Mouse (Mus musculus) adrenal gland (tissue): ENCODE results near the gene Gm43517.

Experiments used
- intact Hi-C: fragments of 180-260 bp; cut with DNase I; formaldehyde crosslinking; loops from one replicate; pipeline ENCODE4 v1.15.1; 2025
- long read RNA-seq, 2 experiments: library from polyadenylated mRNA; unstranded; transcript quantifications; one replicate each; pipeline ENCODE4 v2.0.0; 2020; ENCODE audit warnings: borderline replicate concordance in 1 of 2; ENCODE audit not compliant: insufficient replicate concordance in 1 of 2

Gene Gm43517
- long read RNA-seq, experiment 1 = 0 reads
- long read RNA-seq, experiment 2 = 0 reads

GRCm38 (mm10) chr12:49384876-49385630, at the start of gene Gm43517:
Gm43517 (plus strand) TSS chr12:49385174.
- intact Hi-C loops = no loop called here

DNA sequence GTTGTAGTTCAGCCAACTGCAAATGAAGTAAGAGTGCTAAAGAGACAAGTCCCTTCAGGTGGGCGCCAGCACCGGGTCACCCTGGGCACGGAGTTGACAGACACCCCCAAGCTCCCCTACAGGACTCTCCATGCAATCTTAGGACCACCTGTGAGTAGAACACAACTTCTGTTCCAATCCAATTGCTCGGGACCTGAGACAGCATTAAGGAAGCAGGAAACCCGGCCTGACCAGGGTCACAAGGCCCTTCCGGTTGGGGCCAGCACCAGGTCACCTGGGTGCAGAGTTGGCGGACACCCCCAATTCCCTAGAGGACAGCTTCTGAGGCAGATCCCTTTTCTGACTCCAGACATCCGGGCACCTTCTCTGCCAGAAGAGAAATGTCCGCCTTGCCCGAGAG, 35.3 kb upstream of the Gm43517 start:
- intact Hi-C loops = no loop called here

GRCm38 (mm10) chr12:49368931-49369330, 16.0 kb upstream of the Gm43517 start:
- intact Hi-C loops = no loop called here

DNA sequence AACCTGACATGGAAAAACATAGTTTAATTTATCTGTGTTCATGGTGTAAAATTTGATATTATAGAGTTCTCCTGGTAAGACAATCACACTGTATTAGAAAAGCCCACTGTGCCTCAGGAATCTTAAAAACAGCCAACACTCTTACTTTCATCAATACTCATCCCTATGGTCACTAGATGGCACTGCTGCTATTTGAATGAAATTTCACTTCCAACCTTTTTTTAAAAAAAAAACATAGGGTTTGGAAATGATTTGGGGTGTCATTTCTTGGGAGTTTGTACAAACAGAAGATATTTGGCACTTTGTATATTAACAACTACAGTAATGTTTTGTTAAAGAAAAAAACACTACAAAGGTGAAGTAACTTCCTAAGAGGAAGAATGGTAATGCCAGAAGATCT, 12.8 kb upstream of the Gm43517 start:
- intact Hi-C loops = loop anchor here (5.0 to 10.0 kb wide), 4 partner anchors 580 to 1813 kb away; no protein-coding TSS in a partner anchor

DNA sequence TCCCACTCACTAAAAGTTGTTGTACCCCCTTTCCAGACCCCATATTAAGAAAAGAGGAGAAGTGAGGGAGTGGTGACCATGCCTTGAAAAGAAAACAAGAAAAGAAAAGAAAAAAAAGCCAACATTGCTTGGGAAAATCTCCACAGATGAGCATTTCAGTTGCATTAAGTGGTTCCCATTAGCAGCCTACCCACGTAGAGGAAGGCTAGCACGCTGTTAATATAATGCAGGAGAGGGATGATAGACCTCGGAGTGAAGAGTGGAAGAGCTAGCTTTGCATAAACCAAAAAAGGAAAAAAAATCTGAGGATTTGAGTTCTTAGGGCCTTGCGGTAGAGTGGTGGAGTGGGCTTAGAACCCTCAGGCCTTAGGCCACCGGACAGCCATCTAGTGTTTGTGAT, 11.8 kb upstream of the Gm43517 start:
- intact Hi-C loops = loop anchor here (5.0 to 10.0 kb wide), 4 partner anchors 579 to 1812 kb away; no protein-coding TSS in a partner anchor

DNA sequence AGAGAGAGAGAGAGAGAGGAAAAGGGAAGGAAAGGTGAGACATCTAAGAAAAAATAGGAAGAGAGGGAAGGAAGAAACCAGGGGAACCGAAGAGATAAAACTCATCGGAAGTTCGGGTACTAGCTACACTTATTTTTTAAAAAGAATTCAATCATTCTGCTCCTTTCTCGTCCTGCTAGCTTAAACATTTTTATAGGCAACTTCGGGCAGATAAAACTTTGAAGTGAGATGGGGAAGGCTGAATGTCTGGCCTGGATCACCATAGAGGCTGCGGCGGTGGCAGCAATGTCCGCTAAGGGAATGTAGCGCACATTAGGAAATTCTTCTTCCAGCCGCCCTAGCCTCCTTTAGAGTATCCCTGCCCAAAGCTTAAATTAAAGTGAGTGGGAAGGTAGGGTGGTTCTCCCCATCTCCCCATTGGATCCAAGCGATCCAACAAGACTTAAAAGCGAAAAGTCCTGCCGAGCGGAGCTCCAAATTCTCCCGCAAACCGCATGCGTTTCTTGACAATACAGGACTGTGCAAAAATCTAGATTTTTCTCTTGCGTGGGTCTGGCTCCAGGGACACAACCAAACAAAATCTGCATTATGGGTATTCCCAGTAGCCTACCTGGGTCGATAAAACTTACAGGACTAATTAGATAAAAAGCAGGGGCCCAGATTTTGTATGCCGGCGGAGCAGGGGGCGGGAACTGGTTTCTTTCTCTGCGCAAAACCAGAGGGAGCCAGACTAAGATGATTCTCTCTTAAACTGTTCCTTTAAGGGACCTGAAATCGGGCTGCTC, 11.0 kb upstream of the Gm43517 start:
- intact Hi-C loops = loop anchor here (5.0 to 10.0 kb wide), 4 partner anchors 578 to 1811 kb away; no protein-coding TSS in a partner anchor

- intact Hi-C loops = loop anchor here (5.0 to 10.0 kb wide), 4 partner anchors 578 to 1810 kb away; no protein-coding TSS in a partner anchor
Observed at GRCm38 (mm10) chr12:49374606-49374995, 10.4 kb upstream of the Gm43517 start.

DNA sequence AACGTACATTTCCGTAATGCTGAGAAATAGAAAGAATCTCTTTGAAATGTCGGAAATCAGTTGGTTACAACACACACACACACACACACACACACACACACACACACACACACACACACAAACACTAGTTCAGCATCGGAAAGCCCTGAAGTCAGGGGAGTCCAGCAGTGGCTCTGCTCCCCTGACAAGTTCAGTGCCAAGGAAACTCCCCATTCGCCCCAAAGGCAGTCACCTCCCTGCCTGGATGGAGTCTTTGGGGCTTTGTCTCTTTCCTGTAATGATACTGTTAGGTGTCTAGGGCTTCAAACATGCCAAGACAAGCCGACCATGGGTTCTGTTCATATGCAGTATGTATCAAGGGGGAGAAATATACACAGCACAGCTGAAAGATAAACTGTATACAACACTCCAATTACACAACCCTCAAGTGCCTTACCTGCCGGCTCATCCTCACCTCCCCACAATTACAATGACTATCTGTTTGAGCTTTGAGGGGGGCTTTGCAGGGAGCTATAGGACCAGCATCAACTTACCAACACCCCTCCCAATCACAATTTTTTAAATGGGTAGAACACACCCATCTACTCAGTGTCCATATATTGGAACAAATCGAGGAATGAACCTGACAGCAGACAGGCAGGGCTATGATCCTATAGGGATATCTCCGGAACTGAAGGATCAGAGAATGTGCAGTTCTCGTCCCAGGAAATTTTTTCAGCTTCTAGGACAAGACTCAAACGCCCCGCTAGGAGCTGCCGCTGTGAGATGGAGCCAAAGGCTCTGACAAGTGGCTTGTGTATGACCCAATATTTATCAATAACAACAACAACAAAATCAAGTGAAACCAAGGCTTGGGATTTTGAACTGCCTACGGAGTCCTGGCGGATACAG, 9.3 kb upstream of the Gm43517 start:
- intact Hi-C loops = loop anchor here (10.0 kb wide), 1 partner anchor 1809 kb away; no protein-coding TSS in a partner anchor

- intact Hi-C loops = loop anchor here (10.0 kb wide), 1 partner anchor 1808 kb away; no protein-coding TSS in a partner anchor
Observed at GRCm38 (mm10) chr12:49376318-49376992, 8.5 kb upstream of the Gm43517 start.

DNA sequence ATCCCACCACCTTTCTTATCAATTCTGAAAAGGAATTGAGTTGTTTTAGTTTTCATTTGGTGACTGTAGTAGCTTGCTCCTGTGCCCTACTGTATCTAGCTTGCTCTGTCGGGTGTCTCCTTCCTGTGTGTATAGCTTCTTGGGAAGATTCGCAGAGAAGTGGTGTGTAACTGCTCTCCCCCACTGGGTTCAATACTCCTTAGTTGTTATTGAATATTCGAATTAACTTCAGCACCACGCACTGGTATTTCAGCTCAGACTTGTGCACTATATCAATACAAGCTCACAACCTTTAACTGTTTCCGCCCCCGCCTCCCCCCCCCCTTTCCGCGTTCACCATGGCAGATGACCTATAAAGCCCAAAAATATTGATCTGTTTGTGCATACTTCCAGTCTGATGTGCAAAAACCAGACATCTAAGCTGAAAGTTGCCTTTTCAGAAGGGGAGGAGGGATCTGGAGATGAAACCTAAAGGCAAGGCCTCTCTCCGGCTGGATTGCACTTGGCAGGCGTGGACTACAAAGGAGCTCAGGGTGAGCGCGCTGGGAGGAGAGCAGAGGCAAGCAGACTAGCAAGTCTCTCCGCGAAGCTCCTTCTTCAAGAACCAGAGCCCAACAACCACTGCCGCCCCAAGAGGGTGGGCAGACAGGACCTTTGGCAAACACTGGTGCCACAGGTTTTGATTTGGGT, 7.5 kb upstream of the Gm43517 start:
- intact Hi-C loops = loop anchor here (10.0 kb wide), 1 partner anchor 1807 kb away; no protein-coding TSS in a partner anchor

DNA sequence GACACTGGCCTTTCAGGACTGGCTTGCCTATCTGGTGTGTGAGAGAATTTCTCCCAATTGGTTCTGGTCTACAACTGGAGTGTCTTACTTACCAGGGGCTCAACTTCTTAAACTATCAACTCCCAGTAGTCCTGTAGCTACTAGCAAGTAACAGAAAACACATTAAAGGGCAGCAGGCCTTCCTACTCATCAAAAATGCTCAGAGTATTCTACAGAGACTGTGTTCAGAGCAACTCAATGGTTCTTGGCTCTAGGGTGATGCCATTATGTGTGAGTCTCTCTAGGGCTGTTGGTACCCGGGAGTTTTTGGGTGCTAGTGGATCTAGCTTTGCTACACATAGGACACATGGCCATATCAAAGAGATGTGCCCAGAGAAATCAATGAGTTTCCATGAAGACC, 6.1 kb upstream of the Gm43517 start:
- intact Hi-C loops = loop anchor here (10.0 kb wide), 1 partner anchor 1806 kb away; no protein-coding TSS in a partner anchor

DNA sequence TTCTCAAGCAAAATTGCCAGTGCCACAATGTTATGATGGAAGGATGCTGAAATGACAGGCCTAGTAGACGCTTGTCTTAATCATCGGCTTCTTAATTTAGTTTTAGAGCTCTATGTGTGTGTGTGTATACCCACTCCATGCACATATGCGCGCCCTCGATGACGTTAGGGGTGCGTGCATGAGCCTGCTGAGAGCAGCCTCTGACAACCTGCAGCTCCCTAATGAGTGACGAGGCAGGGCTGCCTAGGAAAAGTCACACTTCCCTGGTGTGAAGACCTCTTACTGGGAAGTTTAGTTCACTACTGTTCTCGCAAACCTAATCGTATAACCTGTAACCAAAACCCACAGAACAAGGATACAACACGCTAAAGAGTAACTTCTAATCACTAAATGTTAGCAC, 5.5 kb upstream of the Gm43517 start:
- intact Hi-C loops = loop anchor here (10.0 kb wide), 1 partner anchor 1805 kb away; no protein-coding TSS in a partner anchor

DNA sequence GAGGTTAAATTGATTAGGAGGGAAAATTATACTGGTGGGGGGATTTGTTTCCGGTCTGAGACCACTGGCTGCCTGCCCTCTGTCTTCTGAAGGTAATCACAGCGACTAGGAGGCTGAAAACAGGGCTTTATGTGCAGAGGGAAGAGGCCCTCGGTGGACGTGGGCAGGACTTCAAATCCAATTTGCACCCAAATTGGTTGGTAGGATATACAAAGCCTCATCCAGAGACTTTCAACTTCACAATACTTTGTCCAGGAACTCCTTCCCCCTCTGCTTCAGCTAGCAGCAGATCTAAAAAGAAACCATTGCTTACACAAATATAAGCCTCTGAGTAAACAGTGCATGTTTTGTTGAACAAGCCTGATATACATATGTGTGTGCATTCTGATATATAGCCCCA, 4.5 kb upstream of the Gm43517 start:
- intact Hi-C loops = no loop called here

DNA sequence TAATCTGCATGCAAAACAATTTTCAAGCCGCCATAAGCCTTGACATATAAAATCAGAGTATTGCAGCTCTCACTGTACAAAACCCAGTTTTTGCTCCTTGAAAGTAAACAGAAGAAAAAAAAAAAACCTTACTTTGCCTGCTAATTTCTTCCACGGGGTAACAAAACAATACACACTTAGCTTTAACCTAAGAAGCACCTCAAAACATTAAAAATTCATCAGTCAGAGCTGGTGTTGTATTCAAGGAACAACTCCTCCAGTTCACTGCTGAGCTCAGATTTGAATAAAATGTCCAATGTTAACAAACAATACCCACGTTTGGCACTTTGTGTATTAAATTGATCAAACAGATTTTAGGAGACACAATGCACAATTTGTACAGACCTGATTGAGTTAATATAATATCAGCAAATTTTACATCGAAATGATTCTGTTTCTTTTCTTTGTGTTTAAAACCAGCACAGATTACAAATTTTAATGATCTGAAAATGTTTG, 3.9 kb upstream of the Gm43517 start:
- intact Hi-C loops = no loop called here

DNA sequence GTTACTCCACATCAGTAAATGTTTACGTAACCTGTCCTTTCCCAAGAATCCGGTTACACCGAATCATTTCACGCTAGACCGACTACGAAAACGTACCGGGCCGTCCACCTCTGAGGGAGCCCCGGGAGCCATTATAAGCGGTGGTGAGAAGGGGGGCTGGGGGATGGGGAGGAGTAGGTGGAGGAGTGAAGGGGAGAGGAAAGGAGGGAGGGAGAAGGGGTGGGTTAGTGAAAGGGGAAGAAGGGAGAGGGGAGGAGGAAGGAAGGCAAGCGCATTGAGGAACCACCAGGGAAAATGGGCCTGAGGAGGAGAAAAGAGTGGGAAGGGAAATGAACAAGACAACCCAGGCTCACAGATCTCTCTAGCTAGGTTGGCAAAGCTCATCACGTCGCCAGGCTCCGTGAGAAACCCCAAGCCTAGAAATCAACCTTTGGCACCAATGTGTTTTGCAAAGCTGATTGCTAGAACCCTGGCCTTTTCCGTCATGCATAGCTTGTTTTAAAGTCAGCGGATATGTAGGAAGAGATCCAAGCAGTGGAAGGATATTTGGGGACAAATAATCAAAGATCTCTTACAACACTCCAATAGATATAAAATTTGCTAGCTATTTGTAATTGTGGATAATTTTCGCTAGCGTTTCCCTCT, 3.1 kb upstream of the Gm43517 start:
- intact Hi-C loops = no loop called here

- intact Hi-C loops = no loop called here
Observed at GRCm38 (mm10) chr12:49382565-49383520, 2.1 kb upstream of the Gm43517 start, which contains the start of gene Foxg1. Foxg1 (plus strand) TSS chr12:49382660.

DNA sequence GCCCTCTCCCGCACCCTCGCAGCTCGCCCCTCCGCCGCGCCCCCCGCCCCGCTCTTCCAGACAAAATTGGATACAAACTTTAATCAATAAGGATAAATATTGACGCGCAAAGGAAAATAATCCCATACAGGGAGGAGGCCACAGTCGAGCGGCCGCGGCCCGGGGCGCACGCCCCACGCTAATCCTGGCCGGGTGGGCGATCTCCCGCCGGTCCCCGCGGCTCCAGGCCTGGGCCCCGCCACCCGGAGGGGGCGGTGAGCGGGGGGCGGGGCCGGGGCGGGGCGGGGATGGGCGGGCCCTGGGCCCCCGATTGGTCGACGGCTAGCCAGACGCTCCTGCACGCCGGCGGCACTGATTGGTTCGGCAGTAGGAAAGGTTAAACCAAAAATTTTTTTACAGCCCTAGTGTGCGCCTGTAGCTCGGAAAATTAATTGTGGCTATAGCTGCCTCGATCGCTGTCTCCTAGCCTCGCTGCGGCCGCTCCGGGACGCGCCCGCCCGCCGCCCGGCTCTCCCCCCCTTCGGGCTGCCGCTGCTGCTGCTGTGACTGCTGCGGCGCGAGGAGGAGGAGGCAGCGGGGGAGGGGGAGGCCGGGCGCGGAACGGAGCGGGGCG, 1.3 kb upstream of the Gm43517 start:
- intact Hi-C loops = no loop called here
